Mouse (Mus musculus): Measurements from ENCODE around the gene Morn1.

DNA sequence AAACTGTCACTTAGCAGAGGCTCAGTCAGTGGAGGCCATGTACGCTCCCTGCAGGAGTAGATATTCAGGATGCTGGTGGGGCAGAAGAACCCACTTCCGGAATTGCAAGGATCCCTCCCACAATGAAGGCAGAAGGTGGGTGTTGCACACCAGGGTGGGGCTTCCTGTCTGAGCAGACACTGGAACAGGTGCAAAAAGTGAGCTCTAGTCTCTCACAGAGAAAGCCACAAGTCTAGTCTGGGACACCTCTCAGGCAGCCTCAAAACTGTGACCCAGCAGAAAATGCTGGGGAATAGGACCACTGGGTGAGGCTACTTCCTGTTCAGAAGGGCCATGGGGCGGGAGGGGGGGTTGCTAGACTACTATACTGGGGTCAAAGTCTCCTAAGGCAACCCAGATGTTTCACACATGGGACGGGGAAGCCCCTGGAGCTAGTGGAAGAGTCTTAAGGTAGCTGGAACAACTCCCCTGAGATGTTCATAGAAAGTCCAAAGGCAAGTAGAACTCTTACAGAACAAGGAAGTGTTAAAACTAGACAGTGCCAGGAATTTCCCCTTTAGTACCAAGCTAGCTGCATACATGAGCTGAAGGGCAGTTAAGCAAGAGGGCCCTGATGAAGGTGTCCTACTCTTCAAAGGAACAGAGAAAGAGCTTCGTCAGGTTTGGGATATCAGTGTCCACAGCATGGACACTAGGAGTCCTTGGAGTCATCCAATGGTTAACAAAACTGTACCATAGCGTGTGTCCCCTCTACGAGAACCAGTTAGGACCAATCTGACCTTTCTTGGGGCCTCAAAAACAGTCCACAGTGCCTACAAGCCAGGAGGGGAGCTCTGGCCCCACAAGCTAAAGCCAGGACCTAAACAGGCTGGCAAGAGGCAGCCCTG, 76.3 kb downstream of the Morn1 start:
- TF ChIP-seq CTCF (IDR thresholded peaks at IDR 0.05; ENCODE audit: borderline replicate concordance, extremely low read depth, insufficient read depth, insufficient read length) (no peak), POLR2A (IDR thresholded peaks at IDR 0.05; ENCODE audit: borderline replicate concordance, extremely low read depth, insufficient read depth, insufficient read length, poor library complexity, severe bottlenecking) (no peak)

Measured in brain, embryonic 14.5 days (tissue).